Mouse (Mus musculus) c-Kit-positive CD71-positive TER-119-negative erythroid progenitor cells, embryonic 14.5 days (primary cell): ENCODE results near the gene Angpt4.

Source experiments
- DNase-seq: peaks from one replicate; pipeline ENCODE4 v3.0.0-alpha.2; 2013; ENCODE audit warnings: low read depth

The Angpt4 gene

DNA sequence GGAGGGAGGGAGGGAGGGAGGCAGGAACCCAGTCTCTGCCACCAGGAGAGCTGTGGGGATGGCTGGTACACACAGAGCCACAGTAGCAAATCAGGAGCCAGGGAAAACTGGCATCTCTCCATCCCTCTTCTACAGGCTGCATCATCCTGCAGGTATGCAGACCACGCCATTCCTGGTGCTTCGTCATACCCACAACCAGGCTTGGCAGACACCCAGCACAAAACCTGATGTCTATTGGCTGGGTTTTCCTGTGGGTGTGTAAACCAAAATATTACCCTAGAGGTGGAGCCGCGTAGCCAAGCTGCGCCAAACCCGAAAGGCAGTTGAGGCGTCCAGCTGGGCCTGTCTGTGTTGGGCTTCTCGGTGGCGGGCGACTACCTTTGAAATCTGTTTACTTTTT is 51.5 kb downstream of the Angpt4 start:
- DNase-seq = no peak

DNA sequence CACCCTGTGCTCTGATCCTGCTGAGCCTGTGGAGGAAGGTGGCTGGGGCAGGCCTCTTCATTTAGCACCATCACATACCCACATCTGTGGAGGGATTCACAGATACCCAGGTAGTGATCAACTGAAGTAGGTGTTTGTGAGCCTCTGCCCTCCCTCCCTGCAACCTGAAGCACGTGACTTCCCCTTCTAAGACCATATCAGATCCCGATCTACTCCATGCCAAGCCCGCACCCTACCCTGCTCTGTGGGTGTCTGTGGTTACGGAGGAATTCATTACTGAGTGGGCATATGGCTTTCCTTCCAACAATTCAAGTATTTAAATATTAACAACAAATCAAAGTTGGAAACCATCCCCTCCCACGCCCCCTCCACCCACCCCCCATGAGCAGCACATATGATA is 52.3 kb downstream of the Angpt4 start:
- DNase-seq = no peak

DNA sequence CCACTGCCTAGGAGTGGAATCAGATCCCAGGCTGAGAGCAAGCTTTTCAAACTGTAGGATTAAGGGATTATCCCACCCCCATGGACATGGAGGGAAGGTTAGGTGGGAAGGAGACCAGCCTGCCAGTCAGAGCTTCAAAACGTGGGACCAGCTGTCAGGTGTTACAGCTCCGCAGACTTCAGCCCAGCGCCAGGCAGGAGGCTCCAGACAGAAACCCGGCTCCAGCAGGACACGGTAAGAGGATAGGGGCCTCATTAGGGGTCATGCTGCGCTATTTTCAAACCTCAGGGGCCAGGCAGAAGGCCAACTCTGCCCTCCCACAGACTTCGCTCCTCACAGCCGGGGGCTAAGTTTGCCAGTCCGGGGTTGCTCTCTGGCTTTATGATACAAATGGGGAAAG is 53.0 kb downstream of the Angpt4 start:
- no peak for DNase-seq

DNA sequence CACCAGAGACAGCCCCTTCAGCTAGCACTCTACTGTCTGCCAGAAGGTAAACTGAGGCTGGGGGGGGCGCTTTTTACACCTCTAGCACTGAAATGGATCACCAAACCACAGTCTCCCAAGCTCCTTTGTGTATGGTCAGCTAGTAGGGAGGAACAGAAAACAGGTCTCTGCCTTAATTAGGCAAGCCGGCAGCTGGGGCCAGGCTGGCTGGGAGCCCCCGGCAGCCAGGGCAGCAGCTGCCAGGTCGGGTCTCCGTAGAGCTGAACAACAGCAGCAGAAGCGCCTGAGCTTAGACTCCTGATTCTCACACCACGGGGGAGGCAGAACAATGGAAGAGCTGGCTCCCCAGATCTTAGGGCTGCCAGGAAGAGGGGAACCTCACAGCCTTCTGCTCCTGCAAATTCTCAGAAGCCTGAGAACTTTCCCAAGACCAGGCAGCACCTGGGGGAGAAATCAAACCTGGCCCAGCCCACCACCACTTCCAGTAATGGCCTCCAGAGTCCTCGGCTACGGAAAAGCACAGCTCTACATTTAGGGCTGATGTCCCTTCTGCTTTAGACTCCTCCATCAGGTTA is 56.3 kb downstream of the Angpt4 start:
- DNase-seq = no peak

DNA sequence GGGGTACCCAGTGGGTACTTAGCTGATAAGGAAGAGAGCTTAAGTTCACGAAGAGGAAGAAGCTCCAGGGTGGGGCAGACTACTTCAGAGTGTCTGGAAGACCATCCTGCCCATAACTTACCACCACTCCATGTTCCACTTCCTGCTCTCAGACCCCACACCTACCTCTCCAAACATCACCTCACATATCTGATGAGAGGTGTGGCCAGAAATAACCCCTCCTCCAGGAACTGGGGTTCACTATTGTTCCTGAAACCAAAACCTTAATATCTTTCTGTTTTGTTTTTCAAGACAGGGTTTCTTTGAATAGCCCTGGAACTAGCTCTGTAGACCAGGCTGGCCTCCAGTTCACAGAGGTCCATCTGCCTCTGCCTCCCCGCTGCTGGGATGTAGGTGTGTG is 56.8 kb downstream of the Angpt4 start:
- DNase-seq = no peak

DNA sequence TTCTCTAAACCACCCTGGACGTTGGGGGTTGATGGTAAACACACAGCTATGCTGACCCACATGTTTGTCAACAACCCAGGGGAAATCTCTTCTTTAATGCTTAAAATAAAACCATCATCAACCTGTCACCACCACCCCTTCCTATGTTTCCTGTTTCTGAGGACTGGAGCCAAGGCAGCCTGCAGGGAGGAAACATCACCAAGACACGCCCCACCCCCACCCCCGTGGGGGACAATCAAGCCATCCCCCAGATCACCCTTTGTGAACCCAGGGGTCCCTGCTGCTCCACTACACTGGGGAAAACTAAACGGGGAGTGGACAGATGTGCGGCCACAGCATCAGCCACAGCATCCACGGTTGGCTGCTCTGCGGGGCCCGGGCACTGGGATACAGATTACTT is 57.4 kb downstream of the Angpt4 start:
- DNase-seq = no peak

DNA sequence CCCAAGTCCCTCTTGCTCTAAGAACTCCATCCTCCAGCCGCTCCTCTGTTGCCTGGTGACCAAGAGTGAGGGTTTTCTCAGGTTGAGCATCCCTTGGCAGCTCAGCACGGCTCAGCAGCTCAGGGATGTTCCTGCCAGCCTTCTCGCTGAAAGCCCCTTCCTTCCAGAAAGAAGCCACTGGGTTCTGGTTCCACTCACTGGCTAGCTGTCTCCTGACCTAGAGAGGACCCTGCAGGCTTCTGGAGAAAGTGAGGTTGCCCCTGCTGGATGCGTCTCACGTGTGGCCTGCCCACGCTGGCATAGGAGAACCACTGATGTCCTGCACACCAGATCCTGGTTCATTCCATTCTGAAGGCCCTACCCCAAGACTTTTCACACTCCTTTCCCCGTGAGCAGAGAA is 58.0 kb downstream of the Angpt4 start:
- no peak for DNase-seq

DNA sequence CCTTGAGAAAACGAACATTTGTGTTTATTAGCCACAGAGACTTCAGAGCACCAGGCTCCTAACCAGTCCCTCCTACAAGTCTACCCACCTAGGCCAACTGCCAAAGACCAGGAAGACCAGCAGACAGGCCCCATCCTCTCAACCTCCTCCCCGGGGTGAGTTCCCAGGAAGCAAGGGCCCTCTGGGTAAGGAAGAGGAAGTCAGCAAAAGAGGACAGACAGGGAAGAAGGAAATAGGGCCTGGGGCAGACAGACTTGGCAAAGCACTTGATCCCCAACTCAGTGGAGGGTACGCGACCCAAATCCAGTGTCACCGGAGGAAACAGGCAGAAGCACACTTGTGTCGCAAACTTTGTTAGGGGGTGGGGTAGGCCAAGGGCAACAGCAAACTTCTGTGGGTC is 58.4 kb downstream of the Angpt4 start:
- DNase-seq = no peak

DNA sequence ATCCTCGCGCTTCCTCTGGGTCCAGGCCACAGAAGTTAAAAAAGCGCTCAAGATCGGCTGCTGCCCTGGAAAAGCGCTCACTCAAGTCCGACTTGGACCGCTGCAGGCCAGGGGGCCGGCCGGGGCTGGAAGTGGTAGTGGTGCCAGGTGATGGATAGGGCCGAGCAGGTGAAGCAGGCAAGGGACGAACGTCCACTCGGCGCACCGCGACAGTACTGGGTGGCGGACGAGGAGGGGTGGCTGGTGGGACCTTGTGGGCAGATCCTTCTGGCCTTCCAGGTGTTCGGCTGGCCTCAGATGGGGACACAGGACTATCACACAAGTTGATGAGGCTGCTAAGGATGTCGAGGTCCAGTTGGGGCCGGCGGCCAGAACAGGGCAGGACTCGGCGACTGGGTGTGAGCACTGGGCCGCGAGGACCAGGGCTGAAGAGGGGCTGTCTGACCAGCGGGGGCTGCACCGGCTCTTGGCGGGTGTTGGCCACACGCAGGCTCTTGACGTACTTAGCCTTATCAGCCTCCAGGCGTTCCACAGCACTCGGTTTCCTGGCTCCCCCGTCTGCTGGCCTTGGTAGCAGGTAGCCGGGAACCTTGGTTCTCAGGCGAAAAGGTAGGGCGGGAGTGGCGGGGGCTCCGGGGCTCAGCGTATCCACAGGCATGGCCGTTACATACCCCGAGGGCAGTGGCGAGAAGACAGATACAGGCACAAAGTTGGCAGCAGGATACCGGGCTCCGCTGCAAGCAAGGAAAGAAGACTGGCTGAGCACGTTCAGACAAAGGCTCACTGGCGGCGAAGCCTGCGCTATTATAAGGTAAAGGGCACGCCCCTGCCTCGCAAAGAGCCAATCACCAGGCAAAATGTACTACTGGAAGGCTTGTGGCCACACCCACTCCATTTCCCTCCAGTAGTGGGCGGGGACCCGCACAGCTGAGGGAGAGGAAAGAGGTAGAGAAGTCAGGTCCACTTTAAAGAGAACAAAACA is 59.5 kb downstream of the Angpt4 start:
- DNase-seq = peak; percentile 81

DNA sequence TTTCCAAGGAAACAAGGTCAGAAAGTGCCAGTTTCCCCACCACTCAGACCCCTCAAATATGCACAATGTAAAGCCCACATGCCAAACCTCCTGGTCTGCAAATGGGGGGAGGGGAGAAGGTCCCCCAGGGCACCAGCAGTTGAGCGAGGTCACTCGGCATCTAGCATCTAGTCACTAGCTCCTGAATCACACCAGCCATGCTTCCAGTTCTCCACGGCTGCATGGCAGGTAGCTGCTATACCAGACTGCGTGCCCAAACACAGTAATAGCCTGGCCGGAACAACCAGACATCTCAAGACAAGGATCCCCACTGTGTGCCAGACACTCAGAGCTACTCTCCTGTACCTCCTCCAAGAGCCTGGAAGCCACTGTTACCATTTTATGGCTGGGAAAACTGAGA is 60.7 kb downstream of the Angpt4 start:
- no peak for DNase-seq

DNA sequence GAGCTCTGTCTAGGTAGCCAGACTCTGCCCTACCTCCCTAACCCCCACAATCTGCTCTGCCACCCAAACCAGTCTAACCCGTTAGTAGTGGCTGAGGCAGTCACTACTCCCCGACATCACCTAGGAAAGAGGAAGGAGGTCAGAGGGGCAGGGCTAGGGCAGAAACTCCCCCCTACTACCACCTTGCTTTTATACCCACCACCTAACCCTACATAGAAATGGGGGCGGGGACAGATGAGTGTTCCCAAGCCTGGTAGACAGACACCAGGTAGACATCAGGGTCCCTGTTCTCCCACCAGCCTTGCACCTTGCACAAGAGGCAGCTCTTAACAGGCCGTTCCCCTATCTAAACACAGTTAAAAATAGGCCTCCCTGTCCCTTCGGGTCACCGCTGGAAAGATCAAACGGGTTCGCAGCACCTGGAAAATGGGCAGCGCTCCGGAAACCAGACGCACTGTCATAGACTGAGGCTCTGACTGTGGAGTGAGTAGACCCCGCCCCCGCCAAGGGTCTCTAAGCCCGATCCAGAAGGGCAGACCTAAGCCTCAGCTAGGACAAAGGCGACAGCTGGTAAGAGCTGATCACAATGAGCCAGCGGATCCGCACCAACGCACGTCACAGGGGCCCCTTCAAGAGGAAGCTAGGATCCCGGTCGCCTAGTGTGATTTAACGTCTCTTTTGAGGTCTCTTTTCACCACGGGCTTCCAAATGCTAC is 62.0 kb downstream of the Angpt4 start:
- no peak for DNase-seq

DNA sequence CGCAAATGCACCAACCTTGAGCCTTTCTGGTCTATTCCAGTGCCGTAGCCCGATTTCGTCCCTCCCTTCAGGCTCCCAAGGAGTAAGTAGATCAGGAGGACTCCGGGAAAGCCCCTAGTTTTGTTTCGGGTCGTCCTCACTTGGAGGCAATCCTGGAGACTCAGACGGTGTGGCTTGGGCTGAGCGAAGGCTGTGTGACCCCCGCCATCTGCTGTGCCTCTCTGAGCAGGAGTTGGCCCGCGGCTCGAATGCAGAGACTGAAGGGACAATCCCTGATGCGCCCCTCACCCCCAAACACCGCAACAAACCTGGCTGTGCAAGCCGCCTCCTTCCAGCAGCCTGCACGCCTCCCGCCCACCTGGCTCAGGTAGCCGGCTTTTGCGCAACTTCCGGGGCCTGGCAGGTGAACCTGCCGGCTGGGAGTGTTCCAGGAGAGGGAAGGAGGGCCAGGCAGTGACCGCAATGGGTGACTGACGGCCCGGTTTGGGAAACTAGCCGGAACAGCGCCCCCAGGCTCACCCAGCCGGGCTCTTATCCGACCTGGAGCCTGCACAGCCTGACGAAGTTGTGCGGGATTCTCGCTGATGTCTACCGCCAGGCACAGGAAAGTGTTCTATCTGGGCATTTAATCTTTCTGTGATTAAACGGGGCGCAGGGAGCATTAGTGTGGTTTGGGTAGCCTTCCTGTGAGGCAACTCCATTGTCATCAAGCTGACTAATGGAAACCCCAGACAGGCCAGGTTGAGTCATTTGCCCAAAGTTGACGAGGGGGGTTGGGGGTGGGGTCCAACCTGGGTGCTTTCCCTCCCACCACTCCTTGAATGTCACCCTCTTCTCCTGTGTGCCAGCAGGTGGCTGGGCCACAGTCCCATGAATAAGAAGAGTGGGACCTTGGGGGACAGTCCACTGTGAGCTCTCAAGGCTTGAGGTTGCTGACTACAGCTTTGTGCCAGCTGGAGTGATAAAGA is 62.9 kb downstream of the Angpt4 start:
- DNase-seq = no peak

DNA sequence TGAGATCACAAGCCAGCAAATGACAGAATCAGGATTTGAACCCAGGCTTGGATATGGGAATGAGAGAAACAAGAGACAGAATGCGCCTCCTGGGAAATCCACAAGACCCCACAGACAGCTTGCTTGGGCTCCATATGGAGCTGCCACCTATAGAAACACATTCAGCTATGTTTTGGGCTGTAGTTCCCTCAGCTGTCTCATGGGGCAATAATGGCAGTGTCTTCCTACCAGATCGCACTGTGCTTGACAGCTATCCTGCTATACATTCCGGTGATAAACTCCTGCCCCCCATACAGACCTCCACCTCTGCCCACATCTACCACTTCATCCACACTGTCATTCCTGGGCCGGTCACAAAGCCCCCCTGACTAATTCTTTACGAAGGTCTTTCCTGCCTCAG is 64.3 kb downstream of the Angpt4 start:
- DNase-seq = no peak

DNA sequence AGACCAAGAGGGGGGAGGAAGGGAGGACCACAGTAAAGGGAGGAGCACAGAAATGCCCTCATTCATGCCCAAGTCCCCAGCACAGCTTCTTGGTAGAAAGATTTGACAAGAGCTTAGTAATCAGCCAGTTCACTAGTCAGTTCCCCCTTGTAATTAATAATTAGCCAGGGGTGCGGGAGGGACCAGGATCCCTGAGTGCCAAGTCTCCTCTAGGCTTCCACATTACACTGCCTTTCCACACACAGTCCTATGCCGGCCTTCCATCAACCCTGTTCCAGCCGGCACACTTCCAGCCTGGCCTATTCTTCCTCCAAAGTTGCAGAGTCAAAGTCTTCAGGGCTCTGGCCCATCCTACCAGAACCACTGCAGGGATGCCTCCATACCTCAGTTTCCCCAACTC is 65.1 kb downstream of the Angpt4 start:
- no peak for DNase-seq

DNA sequence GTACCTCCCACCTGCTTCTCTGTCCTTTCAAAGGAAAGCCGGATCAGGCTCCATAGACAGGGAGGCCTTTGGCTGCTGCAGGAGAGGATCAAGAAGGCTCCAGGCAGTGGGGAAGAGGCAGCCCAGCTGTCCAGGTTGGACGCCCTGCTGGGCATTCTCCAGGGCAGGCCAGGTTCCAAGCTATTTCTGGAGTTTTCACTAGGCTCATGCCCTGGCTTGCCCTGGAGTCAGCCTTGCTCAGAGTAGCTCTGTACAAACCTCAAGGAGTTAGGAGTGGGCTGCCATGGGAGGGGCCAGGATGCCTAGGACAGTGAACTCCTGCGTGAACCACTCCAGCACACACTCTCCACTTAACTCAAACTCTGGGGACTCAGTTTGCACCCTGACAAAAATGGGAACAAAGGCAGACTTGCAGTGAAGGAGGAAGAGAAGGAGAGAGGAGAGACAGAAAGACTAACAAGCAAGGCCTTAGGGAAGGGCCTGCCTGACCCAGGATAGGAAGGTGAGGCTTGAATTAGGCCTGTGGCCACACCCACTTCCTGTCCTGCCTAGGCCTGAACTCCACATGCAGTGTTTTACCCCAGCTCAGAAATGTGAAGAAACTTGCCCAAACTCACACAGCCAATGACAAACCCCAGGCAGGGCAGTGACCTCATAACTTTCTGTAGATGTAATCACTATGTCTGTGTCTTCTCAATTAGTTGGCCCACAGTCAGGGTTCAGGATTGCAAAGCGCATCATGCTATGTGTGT is 66.9 kb downstream of the Angpt4 start:
- no peak for DNase-seq

DNA sequence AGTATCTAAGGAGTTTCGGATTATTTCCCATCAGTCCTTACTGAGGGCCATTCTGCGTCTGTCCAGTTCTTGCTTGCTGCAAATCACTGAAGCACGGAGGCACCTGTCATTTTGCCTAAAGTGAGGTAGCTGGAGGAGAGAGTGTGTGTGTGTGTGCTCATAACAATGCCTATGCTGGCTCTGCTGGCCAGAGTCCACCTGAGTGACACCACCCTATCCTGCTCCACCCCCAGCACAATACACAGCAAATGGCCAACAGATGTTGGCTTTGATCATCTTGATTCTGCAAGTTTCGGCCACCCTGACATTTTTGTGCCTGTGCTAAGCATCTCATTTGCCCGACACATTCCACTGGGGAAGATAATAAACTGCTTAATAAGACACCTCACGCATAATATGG is 67.5 kb downstream of the Angpt4 start:
- no peak for DNase-seq

DNA sequence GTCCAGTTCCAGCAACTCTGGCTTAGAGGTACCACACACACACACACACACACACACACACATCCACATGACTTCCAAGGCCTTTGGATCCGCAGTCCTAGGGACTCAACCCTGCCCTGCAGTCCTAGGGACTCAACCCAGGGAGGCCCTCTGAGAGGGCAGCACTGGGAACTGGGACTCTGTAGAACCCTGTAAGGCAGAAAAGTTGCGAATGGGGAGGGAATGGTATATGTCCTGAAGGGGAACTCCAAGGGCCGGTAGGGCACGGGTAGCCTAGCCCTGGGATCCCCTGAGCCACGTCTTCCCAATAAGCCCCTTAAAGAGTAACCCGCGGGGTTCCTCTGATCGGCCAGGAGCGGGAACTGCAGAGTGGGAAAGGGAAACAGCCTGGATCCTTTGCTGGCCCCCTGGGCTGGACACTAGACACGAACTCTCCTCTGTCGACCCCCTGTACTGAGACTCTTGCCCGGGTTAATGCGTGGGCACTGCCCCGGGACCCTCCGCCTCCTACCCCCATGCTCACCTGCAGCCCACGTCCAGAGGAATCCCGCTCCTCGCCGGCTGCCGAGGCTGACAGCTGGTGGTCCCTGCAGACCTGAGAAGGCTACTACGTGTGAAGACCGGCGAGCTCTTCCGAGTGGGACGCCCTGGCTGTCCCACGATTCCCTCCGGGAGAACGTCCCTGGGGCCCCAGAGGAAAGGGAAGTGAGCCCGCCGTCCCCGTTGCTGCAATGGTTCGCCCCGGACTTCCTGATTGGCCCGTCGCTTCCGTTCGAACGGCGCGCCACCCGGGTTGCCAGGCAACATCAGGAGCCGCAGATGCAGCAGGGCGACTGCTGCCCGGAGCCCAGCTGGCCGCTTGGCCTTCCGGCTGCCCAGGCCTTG is 68.7 kb downstream of the Angpt4 start, which contains the start of gene Fam110a:
Fam110a (minus strand) TSS at position 750 of the 885 bp plus-strand sequence.
- DNase-seq = no peak

DNA sequence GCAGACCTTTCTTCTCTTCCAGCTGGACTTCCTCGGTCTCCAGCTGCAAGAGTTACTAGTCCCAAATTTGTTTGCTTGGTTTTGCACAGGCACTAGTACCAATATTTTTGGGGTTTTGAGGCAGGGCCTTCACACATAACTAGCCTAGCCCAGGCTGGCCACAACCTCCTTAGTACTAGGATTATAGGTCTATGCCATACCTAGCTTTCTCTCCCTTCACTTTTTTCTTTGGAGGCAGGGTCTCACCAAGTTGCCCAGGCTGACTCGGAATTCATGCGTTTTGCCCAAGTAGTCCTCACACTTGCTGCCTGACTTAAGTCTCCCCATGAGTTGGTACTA is 69.3 kb downstream of the Angpt4 start:
- no peak for DNase-seq

DNA sequence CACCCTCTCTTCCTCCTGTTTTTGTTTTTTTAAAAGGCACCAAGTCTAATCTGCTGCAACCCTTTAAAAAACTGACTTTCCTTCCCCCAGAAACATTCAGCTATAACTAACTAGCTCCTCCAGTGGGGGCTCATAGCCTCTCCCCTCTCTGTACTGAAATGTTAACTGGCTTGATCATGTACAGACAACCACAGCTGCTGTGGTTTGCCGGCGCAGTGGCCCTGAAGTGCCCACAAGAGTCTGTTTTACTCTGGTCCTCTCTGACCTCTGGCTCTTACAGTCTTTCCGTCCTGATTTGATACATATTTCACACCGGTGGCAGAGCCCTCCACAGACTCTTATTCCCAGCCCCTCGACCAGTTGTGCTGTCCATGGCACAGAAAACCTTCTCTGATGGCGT is 70.3 kb downstream of the Angpt4 start:
- DNase-seq = no peak

DNA sequence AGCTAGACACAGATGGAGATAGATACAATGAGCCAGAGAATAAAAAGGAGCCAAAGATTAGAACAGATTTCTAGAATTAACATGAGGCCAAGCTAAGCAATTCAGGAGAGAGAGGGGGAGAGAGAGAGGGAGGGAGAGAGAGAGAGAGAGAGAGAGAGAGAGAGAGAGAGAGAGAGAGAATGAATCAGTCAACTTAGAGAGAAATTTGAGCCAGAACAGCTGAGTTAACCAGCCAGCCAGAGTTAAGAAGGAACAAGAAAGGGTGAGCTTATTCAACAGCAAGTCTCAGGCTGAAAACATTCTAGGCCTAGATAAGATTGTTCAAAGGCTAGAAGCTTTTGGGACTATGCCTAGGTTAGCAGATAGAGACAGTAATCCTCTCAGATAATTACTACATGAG is 71.5 kb downstream of the Angpt4 start:
- no peak for DNase-seq
